Mouse (Mus musculus) megakaryocyte progenitor cell, adult 5-6 weeks (primary cell): ENCODE data around the gene Mettl23. TPM values are rescaled to one million over a fixed set of nuclear protein-coding genes. Genes with fewer than 3 reads are reported as not detected.
"Not testable (repeated sequence)": the region's sequence is repeated elsewhere in the genome, so short reads cannot be mapped to it uniquely, and the experiment has no call there.

Experiments used
- ATAC-seq: replicated peaks from 2 replicates; pipeline ENCODE4 v1.8.0; 2016; ENCODE audit warnings: mild to moderate bottlenecking, moderate TSS enrichment, inconsistent platforms; ENCODE audit not compliant: poor library complexity
- total RNA-seq, 2 experiments: library from RNA; stranded (forward) in 1 of 2; stranded (reverse) in 1 of 2; fragments of 157-497, 149-512 nt in 1 of 2; fragments of 200-1000 nt in 1 of 2; gene quantifications; 2 replicates each; pipeline versions ENCODE4 v1.2.3 to v1.2.4; 2015 to 2017

The Mettl23 gene
- total RNA-seq, 2 experiments from 2014 or later: 21.7 to 49.9 TPM

DNA sequence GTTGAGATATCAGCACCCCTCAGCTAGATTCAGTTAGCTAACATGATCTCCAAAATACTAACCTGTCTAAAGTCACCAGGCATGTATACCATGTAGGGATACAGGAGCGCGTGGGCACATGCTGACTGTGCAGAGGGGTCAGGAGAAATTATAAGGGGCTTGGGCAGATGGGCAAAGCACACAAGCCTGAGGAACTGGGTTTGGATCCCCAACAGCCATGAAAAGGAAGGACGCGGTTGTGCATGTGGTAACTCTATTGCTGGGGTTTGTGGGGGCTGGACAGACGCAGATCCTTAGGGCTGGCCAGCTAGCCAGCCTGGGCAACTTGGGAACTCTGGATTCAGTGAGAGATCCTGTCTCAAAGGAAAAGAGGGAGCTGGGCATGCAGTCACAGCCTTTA lies 25.5 kb upstream of the Mettl23 start:
- no peak for ATAC-seq

GRCm38 (mm10) chr11:116818722-116819121 lies 24.4 kb upstream of the Mettl23 start:
- no peak for ATAC-seq

- ATAC-seq: no peak
Observed at GRCm38 (mm10) chr11:116819932-116820593, 23.0 kb upstream of the Mettl23 start.

DNA sequence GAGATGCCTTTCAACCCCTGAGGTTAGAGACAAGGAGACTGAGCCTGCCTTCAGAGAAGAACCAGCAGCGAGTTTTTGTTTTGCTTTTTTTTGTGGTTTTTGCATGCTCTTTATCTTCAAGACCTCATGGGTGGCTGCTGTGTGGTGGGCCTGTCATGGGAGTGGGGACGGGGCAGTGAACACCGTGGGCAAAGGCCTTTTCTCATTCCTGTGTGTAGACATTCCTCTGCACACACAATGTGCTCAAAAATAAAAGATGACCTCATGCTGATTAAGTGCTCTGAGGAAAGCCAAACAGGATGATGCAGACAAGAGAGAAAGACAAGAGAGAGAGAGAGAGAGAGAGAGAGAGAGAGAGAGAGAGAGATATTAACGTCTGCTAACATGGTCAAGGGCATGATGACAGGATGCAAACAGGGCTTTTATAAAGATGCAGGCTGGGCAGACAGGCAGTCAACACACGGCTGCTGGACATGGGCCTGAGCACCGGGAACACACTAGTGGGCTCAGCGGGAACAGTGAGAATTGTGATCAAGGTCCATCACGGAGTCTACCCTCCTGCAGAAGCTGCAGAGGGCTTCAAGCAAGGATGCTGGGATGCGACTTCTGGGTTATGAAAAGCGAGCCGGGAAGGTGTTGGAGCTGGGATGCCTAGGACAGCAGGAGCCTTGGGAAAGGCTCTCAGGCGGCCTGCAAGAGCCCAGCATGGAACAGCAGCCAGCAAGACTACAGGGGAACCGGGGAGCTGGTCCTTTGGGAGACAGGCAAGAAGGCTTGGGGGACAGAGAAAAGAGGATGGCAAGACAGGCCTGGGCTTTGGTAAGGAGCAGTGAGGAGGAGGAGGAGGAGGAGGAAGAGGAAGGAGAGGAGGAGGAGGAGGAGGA lies 21.8 kb upstream of the Mettl23 start:
- no peak for ATAC-seq

DNA sequence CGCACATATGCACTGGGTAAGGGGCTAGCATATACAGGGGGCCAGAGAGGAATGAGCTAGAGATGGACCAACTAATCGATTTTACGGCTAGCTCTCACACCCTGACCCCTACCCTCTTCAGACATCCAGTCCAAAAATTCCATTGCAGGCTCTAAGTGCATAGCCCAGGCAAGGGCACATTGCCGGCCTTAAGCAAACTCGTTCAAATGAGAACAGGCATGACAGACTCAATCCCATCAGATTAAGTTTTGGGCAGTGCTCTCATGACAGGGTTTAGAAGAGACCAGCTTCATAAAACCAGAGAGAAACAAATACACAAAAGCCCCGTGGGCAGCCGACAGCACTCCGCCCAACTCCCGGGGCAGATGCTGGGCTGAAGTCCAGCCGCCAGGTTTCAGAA lies 20.9 kb upstream of the Mettl23 start:
- ATAC-seq: no peak

DNA sequence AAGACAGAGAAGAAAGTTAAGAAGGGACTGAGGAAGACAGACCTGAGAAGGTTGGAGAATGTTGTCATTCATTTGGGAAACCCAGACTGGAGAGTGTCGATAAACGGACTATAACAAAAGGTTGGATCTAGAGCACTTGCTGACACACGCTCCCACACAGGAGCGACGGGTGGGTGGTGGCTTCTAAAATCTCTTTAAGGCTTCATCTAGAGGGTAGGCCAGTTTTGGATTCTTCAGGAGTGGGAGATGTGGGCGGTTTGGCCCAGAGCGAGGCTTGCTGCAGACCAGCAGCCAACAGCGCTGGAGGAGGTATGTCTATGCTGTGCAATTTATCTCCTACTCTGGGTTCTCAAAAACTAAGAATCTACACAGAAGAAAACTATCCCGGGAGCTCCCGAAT lies 20.5 kb upstream of the Mettl23 start:
- ATAC-seq: no peak

- no peak for ATAC-seq
Observed at GRCm38 (mm10) chr11:116823255-116823654, 19.8 kb upstream of the Mettl23 start.

GRCm38 (mm10) chr11:116823885-116824284 lies 19.2 kb upstream of the Mettl23 start:
- not testable (repeated sequence) for ATAC-seq

- no peak for ATAC-seq
Observed at GRCm38 (mm10) chr11:116825230-116825629, 17.8 kb upstream of the Mettl23 start.

- no peak for ATAC-seq
Observed at GRCm38 (mm10) chr11:116826550-116827504, 16.3 kb upstream of the Mettl23 start.

DNA sequence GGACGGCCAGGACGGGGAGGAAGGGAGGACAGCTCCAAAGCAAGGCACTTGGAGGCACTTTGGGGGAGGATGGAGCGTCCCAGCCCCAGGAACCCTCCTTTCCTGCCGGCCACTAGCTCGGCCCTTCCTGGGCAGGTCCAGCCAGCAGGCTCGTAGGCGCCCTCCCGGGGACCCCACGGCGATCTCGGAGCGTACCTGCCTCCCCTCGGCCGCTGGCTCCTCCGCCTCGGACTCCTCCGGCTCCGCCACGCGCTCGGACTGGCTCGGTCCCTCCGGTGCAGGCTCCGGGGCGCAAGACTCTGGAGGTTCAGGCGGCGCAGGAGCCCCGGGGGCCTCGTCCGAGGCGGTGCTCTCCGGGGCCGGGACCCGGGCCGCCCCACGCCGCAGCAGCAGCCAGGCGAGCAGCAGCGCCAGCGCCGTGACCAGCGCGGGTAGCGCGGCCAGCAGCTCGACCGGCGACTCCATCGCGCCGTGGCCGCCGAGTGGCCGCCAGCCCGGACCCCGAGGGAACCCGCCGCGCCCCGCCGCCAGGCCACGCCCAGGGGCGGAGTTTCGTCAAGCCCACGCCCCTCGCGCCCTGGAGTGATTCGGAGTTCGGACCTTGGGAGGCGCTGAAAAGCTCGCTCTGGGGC lies 15.4 kb upstream of the Mettl23 start, which contains the start of gene Mxra7:
TSS of gene Mxra7 (minus strand) at position 513 of the 632 bp plus-strand sequence.
- peak; percentile 79 for ATAC-seq

DNA sequence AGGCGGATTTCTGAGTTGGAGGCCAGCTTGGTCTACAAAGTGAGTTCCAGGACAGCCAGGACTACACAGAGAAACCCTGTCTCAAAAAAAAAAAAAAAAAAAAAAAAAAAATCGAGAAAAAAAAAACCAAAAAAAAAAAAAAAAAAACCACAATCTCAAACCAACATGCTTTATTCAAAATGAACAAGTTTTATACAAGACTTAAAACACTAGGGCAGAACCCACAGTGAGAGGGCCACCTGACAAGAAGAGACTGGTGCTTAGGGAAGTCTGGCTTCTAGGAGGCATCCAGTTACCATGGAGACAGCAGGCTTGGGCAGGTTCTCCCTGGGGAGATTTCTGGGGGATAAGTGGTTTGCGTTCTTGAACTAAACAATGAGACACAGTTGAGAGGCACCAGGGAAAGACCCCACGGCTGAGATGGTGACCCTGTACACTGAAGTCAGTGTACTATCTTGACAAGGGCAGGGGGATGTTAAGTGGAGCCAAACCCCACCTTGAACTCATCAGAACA lies 10.8 kb upstream of the Mettl23 start:
- ATAC-seq: no peak

DNA sequence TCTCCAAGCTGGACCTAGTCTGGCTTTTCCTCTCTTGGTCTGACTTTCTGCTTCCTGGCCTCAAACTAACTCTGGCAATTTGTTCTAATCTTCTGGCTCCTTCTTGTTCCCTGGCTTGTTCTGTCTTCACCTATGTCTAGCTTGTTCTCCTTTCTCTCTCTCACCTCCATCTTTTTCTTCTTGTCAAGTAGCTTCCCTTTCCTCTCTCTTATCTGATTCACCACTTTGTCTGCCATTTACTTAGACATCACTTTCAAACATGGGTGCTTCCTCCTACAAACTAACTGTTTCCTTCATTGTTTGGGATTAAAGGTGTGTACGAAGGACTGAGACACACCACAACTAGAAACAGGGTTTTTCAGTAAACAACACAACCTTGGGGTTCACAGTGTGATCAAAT lies 8.1 kb upstream of the Mettl23 start:
- no peak for ATAC-seq

GRCm38 (mm10) chr11:116836283-116836682 lies 6.8 kb upstream of the Mettl23 start:
- ATAC-seq: peak; percentile 88

DNA sequence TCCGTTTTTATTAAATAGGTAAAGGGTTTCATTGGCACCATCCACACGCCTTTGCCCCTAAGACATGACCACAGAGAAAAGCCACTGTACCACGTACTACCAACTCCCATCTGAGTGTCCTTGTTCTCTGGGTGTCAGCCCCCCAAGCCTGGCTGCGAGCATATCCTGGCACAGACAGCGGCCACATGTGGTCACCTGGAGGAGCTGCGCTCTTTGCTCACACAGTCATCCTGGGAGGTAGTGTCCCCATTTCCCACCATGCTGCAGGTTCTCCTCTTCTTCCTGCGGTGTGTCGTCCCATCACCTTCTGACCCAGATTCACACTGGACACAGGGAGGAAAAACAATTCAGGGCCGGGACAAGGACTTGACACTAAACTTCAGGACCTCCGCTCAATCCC lies 5.6 kb upstream of the Mettl23 start:
- ATAC-seq: no peak

- ATAC-seq: no peak
Observed at GRCm38 (mm10) chr11:116838936-116839335, 4.1 kb upstream of the Mettl23 start.

- ATAC-seq: no peak
Observed at GRCm38 (mm10) chr11:116839601-116840000, 3.5 kb upstream of the Mettl23 start.

DNA sequence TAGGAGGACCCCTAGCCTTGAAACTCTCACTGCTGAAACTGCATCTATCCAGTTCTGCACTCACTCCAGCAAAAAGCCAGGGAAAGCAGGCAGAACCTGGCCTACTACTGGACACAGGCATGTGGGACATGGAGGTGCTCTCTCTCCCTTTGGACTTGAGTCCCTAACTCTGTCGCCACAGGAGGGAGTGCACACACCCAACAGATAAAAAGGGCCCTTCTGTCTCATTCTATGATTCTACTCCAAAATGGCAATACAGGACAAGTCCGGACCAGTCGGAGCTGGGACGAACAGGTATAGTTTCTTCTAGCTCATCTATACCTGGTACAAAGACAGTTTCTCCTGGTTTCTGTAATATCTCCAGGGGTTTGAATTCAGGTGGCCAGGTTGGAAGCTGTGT lies 2.3 kb upstream of the Mettl23 start:
- no peak for ATAC-seq

- peak; percentile 44 for ATAC-seq
Observed at GRCm38 (mm10) chr11:116842531-116843260, 382 bp upstream of the Mettl23 start.
